Mouse (Mus musculus) brain, embryonic 14.5 days (tissue): ENCODE measurements at regions not wholly inside any gene's neighbourhood (a gene's known extent, or its start where the extent isn't known, plus 50 kb on each side); places are given as distances from the start of the nearest gene placed in this dataset.

ENCODE experiments used
- DNase-seq: peaks from one replicate; pipeline ENCODE4 v3.0.0-alpha.2; 2011; ENCODE audit warnings: low read depth
- CTCF ChIP-seq: fragments of 200-500 bp; IDR thresholded peaks from 2 replicates; pipeline ENCODE4 v1.5.1; 2012; ENCODE audit warnings: inconsistent platforms, mild to moderate bottlenecking, moderate library complexity, borderline replicate concordance; ENCODE audit not compliant: insufficient read depth, insufficient read length; ENCODE audit errors: extremely low read depth
- POLR2A ChIP-seq: fragments of 200-500 bp; IDR thresholded peaks from 2 replicates; pipeline ENCODE4 v1.6.1; 2012; ENCODE audit warnings: mild to moderate bottlenecking, inconsistent platforms, borderline replicate concordance; ENCODE audit not compliant: poor library complexity, insufficient read depth, insufficient read length, severe bottlenecking; ENCODE audit errors: extremely low read depth

DNA sequence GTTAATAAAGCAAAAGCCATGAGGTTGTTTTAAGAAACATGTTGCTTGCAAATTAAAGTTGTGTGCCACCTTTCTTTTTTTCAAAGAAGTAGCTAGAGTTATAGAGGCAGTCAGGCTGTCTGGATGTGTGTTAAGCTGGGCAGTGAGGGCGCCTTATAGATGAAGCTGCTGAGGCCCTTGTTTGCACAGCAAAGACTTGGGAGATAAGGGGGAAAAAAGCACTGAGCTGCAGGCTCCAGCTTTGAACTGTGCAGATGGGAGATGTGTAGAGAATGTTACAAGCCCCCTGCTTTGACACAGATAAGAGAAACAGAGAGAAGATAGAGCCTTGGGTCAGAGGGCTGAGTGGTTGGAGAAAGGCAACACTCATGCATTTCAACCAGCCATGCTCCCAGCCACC, 445.7 kb downstream of the Lmo4 start:
- no peak for TF ChIP-seq CTCF
- no peak for TF ChIP-seq POLR2A

DNA sequence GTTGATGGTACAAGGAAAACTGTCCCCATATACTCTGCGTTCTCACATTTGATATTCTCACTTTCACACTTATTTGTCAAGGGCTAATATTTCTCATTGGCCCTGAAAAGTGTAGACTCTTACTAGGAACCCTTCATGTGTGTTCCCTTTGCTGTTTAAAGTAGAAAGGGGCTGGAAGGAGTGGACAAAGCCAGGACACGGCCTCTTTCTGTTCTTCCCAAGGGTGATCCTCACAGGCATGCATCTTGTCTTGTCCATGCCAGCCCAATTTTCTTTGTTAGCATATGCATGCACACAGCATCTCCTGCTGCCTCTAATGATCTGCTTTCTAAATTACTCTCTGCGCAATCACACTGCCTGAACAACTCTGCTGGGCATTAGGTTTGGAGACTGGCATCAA, 451.8 kb downstream of the Lmo4 start:
- DNase-seq: no peak
- TF ChIP-seq CTCF (no peak), POLR2A (no peak)

More for the DNA sequence above, 445.7 kb downstream of the Lmo4 start:
- DNase-seq: no peak

DNA sequence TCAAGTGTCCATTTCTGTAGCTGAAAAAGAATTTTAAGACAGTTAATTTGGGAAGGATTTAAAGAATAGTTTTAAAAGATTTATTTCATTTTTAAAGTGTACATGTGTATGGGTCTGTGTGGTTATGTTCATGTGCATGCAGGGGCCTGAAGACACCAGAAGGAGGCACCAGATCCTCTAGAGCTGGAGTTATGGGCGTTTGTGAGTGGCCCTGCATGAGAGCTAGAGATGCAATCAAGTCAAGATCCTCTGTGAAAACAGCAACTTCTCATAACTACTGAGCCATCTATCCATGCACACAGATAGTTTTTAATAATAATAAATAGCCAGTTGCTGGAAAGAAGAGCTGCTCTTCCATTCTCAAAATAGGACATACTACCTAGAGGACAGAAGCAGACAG, 452.4 kb downstream of the Lmo4 start:
- TF ChIP-seq CTCF: 0 out of 2 replicates have a peak, but pooled peaks have one; percentile 12
- no peak for TF ChIP-seq POLR2A
- DNase-seq: no peak

DNA sequence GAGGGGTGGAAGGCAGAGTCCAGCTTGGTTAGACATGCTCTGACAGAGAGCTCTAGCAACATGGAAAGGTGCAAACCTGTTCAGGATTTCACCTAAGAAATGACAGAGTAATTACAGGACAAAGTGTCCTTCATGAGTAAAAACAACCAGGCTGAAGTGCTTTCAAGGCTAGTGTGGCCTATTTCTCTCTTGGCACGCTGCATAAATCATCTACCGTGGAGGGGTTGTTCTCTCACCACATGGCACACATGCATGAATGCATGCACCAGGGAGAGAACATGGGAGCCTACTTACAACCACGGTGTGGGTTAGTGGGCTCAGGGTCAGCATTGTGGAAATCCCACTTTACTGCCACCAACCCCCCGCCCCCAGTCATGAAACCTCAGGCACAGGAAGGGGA, 454.9 kb downstream of the Lmo4 start:
- no peak for TF ChIP-seq CTCF
- TF ChIP-seq POLR2A: no peak
- no peak for DNase-seq

- no peak for TF ChIP-seq POLR2A
- no peak for TF ChIP-seq CTCF
- DNase-seq: peak; percentile 17
Observed at GRCm38 (mm10) chr3:143743649-143744048, 461.4 kb downstream of the Lmo4 start.

- TF ChIP-seq CTCF (no peak), POLR2A (no peak)
Observed at GRCm38 (mm10) chr3:143742786-143743571, 462.0 kb downstream of the Lmo4 start.

DNA sequence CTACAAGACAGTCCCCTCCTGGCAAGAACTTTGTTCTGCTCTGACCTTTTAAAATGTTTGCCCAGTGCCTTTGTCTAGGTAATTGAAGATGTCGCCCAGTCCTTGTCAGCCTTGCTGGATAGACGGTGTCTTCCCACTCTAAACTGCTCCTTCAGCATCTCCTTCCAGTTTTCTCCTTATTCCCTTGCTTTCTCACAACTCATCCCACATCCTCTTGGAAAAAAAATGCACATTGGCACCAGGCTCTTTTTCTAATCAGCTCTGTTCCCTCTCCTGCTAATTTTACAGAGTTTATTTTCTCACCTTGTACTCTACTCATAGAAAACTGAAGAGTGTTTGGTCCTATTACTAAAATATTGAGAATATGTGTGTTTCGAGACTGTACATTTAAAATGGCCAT, 466.3 kb downstream of the Lmo4 start:
- DNase-seq: no peak
- TF ChIP-seq CTCF (no peak), POLR2A (no peak)

More at GRCm38 (mm10) chr3:143742786-143743571, 462.0 kb downstream of the Lmo4 start:
- DNase-seq: no peak

DNA sequence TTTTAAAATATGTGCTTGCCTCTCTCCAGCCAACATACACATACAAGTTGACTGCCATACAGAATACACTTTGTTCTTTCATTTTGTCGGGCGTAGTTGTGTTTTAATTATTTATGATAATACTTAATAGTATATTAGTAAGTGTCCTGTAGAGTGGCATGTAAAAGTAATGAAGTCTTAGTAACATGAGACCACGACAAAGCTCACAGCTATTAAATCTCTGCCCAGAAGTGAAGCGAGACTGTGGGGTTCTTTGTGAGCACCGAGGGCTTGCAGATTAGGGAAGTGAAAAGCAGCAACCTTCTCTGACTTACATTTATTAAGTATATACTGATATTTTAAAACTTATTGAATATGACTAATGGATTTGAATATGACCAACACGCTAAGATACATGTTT, 467.2 kb downstream of the Lmo4 start:
- no peak for DNase-seq

GRCm38 (mm10) chr3:143736651-143737398, 468.2 kb downstream of the Lmo4 start:
- peak; percentile 52 for DNase-seq
- TF ChIP-seq CTCF (no peak), POLR2A (no peak)

More for the DNA sequence above, 467.2 kb downstream of the Lmo4 start:
- TF ChIP-seq CTCF: no peak
- no peak for TF ChIP-seq POLR2A

GRCm38 (mm10) chr3:143734791-143735190, 470.2 kb downstream of the Lmo4 start:
- DNase-seq: no peak
- no peak for TF ChIP-seq POLR2A
- no peak for TF ChIP-seq CTCF

DNA sequence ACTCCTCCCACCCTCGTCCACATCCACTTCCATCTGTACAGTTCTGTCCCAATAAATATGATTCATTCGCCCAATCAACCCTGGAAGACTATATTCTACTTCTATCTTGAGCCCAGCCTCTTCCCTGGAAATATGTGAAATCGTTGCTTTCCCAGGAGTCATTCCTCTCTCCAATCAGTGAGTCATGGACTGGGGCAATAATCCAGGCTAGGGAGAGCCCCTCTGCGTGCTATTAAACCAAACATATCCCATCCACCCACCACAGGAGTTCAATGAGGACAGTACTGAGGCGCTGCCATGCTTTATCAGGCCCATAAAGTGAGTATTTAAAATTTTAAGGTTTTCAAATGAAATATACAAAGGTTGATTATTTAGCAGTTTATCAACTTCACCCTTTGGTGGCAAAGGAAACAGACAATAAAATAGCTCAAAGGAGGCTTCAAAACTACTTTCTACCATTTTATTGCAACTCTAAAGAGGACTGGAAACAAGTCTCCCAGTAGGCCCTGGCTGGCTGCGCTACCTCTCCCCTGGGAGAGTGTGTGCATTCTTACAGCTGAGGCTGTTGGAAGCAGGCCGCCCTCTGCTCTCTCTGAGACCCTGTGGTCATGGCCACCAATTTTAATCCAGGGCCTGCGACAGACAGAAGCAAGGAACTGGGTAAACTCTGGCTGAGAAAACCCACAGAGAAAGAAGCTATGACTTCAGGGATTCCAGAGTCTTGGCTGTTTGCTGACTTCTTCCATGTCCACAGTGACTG, 471.9 kb downstream of the Lmo4 start:
- TF ChIP-seq CTCF (no peak), POLR2A (no peak)
- DNase-seq: no peak
